Mouse (Mus musculus): ENCODE results near the gene Gpa33.
"Not testable (repeated sequence)": the region's sequence is repeated elsewhere in the genome, so short reads cannot be mapped to it uniquely, and the experiment has no call there.

Gpa33 gene

DNA sequence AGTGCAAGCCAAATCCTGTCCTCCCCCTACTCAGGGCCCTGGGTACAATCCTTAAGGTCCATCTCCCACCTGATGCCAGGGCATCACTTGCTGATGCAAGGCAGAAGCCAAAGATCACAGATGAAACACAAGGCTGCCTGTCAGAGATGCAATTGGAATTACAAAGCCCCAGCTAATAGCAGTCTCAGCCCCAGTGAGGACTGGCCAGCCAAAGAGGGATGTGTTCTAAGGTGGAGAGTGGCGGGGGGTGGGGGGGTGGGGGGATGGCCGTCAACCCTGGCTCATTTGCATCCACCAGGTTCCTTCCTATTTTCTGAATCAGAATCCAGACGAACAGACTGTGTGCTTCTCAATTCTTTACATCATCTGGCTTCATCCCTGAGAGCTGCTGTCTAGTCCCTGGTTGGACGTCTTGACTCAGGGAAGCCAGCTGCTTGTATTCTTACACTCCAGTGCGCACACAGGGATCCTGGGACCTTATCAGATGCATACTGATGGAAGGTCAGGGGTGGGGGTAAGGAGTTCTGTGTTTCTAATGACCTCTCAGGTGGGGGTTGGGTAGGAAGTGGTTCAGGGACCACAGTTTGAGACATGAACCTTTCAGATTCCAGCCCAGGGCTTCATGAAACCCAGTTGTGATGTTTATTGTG is 5.2 kb downstream of the Gpa33 start:
- DNase-seq (ENCODE audit: low spot score in 2 of 2): no peak

DNA sequence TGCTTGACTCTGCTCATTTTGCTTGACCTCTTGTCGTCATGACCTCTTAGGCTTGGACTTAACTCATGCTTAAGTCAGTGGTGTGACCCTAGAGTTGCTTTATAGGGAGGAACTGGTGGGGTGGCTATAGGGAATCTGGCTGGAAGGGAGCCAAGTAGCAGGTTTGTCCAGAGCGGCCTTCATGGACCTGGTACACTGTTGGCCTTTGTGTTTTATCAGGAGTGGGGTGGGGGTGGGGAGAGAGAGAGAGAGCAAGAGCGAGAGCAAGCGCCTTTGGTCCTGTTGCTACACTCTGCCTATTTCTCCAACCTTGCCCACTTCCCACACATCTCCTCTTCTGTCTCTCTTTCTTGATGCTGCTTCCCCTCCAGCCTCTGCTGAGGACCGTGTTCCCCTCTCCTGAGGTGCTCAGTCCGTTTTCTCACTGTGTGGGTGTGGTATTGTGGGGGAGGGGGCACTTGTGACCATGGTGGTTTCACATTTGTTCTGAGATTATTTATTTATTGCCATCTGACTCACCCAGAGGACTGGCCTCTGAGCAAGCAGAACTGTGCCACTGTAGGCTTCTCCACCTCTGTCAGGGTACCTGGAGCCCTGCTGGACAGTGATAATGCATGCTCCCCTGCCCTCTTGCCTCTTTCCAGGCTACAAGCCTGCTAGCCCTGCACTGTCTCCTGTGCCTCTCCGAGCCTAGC is 7.4 kb downstream of the Gpa33 start:
- no peak for DNase-seq (ENCODE audit: low spot score in 2 of 2)

DNA sequence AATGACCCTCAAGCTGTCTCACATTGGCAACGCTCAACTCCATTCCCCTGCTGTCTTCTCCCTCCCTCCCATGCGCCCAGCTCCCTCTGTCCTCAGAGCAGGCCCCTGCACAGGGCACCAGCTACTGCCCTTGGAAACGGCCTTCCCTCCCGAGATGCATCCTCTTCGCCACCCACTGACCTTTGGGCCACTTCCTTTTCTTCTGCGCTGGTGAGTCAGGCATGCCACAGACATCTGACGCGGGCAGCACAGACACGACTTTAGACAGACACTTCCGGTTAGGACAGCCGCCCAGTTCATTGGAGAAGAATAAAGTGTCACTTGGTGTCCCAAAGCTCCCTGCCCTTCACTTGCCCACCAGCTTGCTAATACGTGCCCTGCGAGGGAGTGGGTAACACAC is 8.1 kb downstream of the Gpa33 start:
- DNase-seq (ENCODE audit: low spot score in 2 of 2): peak in 1 of 2 experiments; percentile 22

DNA sequence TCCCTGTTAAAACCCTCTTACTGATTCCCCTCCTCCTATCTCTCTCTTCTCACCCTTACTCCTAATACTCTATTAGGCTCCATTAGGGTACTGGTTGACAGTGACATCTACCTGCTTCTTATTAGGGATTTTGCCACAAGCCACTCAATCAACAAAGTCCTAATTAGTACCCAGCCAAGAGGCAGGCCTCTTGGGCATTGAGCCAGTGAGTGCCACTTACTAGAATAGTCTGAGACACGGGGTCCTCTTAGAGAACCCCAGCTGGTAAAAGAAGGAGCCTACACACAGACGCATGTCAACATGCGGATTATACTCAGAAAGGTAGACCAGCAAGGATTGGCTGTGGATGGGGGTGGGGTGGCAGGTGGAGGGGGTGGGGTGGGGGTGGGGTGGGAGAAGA is 9.1 kb downstream of the Gpa33 start:
- DNase-seq (ENCODE audit: low spot score in 2 of 2): no peak

DNA sequence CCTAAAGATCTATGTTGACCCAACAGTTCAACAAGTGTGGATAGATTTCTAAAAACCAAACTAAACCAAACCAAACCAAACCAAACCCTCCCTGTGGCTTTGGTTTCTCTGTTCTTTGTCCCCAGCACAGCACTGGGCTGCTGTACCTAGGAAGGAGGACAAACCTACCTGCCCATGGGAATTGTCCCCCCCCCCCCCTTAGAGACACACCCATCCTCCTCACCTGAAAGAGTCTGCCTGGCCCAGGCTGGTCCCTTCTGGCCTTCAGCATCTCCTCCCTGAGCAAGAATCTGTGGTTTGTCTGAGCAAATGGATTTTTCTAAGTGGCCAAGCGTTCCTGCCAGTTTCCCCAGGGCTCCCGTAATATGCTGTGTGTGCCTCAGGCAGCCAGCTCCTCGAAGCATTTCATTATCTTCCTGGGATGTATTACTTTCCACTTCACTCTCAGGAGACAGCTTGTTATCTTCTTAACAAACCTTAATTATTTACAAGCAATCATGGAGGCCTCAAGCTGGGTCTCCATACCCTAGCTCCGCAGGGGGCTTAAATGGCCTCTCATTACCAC is 9.7 kb downstream of the Gpa33 start:
- no peak for DNase-seq (ENCODE audit: low spot score in 2 of 2)

DNA sequence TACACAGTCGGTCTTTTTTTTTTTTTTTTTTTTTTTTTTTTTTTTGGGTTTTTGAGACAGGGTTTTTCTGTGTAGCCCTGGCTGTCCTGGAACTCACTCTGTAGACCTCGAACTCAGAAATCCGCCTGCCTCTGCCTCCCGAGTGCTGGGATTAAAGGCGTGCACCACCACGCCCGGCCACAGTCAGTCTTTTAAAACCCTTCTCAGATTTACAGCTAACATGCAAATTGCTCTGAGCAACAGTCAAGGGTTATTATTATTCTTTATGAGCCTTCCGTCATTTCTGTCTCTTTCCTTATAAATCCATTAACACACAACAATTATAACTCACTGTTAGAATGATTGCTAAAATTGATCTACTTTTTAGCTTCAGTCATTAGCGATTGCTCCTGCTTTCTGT is 11.8 kb downstream of the Gpa33 start:
- DNase-seq (ENCODE audit: low spot score in 2 of 2): not testable (repeated sequence)

DNA sequence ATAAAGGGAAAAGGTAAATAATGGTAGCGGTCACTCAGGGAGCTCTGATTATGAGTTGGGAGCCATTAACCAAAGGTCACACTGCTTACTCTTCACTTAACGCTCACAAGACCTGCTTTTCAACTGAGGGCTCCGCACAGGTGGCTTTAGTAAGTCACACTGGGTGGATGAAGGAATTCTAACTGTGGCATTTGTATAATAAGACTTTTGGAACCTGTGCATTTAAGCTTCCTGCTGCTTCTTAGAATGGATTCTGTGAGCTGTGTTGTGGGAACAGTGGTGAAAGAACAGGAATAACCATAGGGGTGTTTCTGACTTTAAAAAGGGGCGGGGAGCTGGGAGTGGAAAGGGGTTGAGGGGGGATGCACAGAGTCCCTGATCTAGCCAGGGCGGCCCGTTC is 12.3 kb downstream of the Gpa33 start:
- no peak for DNase-seq (ENCODE audit: low spot score in 2 of 2)

DNA sequence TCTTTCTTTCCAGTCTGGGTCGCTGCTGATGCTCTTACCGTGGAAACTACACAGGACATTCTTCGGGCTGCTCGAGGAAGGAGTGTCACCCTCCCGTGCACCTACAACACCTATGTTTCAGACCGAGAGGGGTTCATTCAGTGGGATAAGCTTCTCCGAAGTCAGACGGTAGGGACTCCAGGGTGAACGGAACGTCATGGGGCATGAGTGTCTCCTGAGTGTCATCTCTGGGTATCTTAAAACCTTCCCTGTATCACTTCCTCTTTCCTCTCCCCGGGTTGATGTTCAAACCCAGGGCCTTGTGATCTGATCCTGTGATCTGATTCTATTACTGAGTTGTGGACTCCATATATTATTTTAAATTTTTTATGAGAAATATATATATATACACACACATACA is 16.6 kb downstream of the Gpa33 start:
- DNase-seq (ENCODE audit: low spot score in 2 of 2): no peak

DNA sequence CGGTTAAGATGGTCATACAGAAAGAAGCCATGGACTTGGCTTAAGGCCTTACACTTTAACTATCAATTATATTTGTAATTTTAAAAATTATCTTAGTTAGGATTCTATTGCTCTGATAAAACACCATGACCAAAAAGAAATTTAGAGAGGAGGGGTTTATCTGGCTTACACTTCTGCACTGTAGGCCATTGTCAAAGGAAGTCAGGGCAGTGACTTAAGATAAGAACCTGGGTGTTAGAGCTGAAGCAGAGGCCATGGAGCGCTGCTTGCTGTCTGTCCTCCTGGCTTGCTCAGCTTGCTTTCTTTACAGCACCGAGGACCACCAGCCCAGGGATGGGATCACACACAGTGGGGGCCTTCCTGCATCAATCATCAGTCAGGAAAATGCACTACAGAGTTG is 17.6 kb downstream of the Gpa33 start:
- no peak for DNase-seq (ENCODE audit: low spot score in 2 of 2)

DNA sequence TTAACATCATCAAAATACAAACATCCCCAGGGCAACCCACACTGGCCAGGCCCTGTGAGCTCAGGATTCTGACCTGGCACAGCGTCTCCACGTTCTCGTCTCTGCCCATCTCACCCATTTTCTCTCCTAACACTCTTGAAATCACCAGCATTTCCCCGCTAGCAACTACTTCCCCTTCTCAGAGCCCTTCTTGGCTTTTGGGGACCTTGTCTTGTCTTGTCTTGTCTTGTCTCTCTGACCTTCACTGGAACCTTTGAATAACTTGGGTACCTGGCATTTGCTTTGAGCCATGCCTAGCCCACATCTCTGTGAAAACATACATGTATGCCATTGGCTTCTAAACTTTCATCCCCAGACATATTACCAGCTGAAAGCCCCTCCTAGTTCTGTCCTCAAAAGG is 19.4 kb downstream of the Gpa33 start:
- no peak for DNase-seq (ENCODE audit: low spot score in 2 of 2)

DNA sequence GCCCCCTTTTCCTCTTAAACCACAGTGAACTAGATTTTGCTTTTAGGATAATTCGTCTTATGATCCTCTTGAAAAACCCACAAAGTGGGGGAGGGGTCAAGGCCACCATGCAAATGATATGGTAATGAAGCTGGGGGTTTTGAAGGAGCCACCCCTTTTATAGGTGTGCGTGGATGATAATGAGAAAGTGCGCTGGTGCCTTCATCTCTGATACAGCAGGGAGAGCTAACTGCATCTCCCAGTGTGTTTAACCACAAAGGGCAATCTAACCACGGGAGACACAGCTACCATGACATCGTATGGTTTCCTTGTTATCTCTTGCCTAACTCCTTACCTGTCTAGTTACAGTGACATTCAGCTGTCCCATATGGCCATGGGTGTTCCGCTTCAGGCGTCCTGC is 20.0 kb downstream of the Gpa33 start:
- no peak for DNase-seq (ENCODE audit: low spot score in 2 of 2)

DNA sequence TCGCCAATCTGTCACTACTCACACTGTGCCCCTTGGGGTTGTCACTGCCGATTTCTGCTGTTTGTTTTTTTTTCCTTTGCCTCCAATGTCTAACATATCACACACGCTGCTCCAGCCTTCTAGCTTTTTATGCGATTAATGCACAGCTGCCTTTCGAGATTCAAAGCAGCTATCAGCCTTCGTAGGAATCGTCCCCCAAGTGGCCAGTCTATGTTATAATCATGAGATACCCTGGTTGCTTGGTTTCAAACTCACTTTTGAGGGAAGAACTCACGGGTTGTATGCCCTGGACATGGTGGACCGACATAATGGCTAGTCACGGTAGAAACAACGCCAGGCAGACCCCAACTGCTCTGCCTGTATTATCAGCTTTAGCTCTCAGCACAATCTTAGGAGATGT is 21.3 kb downstream of the Gpa33 start:
- no peak for DNase-seq (ENCODE audit: low spot score in 2 of 2)

DNA sequence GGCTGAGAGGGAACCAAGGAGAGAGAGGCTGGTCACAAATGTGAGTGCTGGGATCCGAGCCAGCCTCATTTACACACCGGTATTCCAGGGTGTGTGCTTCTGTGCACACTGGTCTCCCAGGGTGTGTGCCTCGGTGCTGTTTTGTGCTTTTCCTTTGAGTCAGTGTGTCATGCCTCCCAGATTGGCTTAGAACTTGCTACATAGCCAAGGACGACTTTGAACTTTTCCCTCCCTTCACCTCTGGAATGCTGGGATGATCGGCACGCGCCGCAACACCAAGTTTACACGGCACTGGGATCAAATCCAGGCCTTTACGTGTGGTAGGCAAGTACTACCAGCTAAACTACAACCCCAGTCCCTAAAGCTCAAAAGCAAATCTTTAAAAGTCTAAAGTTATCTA is 22.0 kb downstream of the Gpa33 start:
- DNase-seq (ENCODE audit: low spot score in 2 of 2): no peak

DNA sequence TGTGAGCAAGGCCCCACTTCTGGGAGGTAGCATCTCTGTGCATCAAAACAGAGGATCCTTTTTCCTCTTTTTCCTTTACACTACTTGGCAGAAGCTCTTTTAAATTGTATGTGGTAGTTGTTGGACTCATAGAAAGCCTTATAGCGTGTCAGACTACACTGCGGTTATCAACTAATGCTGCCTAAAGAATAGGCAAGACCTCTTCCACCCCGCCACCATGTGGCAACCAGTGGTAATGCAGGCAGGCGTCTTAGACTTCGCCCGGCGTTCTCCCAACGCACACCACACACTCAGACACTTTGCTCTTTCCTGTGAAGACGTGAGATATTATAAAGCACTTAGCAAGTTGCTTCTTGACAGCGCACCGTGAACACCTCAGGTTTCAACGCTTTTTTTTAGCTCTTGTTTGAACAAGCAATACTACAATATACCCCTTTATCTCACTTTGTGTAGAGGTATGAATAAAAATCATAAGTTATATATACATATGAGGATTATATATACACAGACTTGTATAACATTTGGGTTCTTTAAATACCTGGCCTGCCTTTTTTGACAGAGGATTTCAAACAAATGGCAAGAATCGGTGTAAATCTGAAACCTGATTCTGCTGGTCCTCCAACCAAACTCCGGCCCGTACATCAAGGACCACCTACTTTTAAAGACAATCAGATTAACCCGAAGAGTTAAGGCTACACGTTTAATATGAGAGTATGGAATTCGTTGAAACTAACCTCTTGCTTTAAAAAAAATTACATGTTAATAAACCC is 23.5 kb downstream of the Gpa33 start:
- DNase-seq (ENCODE audit: low spot score in 2 of 2): peak; percentile 83 to 95

DNA sequence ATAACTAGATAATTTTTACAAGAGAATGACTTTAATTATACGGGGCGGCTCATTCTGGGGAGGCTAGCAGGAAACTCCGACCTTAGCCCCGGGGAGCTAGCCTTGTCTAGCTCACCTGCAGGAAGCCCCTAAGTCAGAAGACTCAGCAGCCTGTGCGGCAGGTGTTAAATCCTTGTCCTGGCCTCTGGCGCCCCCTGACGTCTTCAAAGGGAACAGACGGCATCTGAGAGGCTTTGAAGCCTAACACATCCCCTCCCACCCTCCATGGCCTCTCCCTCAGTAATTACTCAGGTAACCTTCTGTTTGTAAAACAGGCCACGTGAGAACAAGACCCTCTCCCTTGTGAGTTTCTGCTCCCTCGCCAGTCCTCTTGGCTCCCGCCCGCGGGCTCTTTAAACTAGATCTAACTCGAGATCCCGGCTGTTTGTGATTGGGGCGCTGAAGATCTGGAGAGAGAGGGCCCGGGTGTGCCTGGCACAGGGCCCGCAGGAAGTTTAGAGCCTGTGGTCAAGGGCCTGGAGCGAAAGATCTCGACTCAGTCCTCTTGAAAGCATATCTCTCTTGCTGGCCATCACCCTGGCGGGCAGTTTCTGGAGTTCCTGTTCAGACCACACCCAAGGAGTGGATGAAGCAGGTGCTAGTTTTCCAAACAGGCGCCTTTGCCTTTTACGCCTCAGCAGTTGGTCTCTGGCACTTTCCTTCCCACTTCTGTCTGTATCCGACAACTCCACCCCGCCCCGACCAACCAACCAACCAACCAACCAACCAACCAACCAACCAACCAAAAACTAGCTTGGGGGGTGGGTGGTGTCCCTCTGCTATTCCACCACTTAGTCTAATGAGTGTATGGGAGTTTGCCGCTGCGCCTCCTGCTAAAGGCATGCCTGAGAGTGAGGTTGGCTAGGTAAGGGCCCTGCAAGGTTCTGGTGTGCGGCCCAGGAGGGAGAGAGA is 24.4 kb downstream of the Gpa33 start:
- DNase-seq (ENCODE audit: low spot score in 2 of 2): peak; percentile 63 to 89

DNA sequence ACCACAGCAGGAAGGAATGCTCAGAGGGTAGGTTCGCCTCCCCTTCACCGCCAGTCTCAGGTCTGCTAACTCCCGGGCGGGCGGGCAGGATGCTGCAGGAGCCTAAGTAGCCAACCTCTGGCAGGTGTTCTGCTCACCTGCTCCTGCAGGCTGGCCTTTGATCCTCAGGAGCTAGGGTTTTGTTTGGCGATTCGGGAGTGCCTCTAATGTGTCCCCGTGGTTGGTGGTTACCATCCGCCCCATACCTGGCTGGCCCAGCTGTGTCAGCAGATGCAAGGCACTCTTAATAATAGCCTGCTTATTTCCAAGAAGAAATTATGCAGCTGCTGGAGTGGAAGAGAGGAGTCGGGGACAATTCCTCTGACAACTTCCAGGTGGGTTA is 25.1 kb downstream of the Gpa33 start:
- DNase-seq (ENCODE audit: low spot score in 2 of 2): no peak

DNA sequence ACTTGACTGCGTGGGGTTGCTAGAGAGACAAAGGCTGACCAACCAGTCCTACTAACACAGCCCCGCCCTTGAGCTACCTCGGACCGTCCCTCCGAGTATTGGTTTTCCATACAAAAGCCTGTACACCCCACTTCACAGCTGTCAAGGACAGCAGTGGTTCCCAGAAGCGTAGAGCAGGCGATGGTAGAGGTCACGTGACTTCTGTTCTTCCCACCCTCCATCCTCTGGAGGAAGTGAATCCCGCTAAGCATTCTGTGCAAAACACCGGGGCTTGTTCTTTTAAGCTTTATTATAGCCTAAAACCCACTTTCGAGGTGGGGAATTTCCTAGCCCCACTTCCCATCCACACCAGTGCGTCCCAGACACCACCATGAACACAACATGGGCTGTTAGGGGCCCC is 27.7 kb downstream of the Gpa33 start:
- no peak for DNase-seq (ENCODE audit: low spot score in 2 of 2)

DNA sequence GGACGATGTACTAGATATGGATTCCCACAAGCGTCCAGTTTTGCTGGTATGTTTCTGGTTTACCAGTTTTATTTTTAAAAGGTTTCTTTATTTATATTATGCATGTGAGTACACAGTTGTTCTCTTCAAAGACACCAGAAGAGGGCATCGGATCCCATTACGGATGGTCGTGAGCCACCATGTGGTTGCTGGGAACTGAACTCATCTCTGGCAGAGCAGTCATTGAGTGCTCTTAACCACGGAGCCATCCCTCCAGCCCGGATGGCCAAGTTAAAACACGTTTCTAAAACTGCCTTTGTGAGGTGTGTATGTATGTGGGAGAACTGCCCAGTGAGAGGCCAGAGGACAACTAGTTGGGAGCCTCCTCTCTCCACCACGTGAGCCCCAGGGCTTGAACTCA is 28.6 kb downstream of the Gpa33 start:
- DNase-seq (ENCODE audit: low spot score in 2 of 2): no peak

DNA sequence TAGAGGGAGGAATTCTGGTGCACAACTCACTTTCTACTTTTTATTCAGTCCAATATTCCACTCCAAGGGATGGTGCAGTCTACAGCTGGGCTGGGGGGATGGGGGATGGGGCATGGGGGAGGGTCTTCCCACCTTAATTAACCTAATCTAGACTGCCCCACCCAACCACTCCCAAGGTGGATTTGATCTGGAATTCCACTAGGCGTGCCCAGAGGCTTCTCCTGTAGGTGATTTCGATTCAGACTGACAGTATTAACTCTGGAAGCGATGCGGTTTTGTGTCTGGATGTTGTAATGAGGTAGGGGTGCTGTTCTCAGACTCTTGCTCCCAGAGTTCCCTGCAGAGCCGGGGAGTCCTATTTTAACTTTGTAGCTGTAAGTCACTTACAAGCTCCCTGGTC is 30.1 kb downstream of the Gpa33 start:
- DNase-seq (ENCODE audit: low spot score in 2 of 2): no peak

DNA sequence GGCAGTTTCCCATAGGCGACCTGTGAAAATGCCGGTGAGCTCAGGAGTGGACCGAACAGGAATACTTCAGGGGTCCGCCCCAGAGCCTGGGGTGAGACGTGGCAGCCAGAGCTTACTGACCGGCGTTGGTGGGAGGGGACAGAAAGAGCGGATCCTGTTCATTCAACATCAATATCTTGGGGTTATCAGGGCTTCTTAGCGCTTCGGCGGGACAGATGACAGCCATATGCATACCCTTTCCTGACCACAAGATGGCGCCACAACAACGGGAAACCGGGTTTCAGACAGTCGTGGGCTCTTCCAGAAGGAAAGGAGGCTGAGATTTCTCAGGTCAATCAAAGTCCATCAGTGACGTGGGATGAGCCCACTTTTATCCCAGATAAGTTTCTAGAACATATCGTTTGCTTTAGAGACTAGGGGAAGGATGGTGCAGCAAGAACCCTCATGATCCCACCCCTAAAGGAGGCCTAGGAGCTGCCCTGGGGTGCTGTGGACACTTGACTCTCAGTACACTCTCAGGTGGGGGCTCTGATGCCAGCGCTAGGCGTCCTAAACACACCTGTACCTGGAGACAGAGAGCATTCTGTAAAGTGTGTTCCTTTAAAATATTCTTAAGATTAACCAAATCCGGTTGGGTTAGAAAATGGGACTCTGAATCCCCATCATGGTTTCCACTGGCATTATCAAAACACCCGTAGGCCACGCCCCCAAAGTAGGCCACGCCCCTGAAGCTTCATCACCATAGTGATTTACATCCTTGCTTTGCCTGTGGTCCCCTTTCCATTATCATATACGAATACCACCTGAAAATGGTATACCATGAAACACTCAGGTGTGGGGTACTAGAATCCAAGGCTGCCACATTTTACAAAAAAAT is 30.8 kb downstream of the Gpa33 start:
- DNase-seq (ENCODE audit: low spot score in 2 of 2): peak; percentile 29 to 81

DNA sequence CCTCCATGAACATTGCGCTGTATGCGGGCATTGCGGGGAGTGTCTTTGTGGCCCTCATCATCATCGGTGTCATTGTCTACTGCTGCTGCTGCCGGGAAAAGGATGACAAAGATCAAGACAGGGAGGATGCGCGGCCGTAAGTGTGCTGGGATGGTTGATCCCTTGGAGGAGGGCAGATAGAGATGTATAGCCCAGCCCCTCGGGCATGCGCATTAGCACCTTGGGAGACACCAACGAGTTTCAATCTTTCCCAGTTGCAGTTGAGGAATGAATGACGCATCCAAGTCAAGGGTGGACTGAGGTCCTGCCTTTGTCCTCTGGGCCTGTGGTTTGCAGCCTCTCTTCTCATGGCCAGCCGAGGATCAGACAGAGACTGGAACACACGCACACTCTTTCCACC is 34.5 kb downstream of the Gpa33 start:
- no peak for DNase-seq (ENCODE audit: low spot score in 2 of 2)

All from spleen, postnatal 4 days (tissue).